Mouse (Mus musculus) lung, adult 2 months (tissue): ENCODE data around the gene Cela1.

Experiments used
- CTCF ChIP-seq: fragments of 200-500 bp; IDR thresholded peaks from 2 replicates; pipeline ENCODE4 v1.5.1; 2011; ENCODE audit warnings: mild to moderate bottlenecking, low read length, control low read depth; ENCODE audit not compliant: insufficient read depth
- POLR2A ChIP-seq: fragments of 200-500 bp; IDR thresholded peaks from 2 replicates; pipeline ENCODE4 v1.6.1; 2011; ENCODE audit warnings: low read depth, mild to moderate bottlenecking, control low read depth, low read length, borderline replicate concordance; ENCODE audit errors: extremely low read depth

GRCm38 (mm10) chr15:100669337-100669736, 18.4 kb downstream of the Cela1 start, which contains the start of gene Bin2:
- TF ChIP-seq POLR2A (peak; percentile 45; the same call in 1 of the 2 replicates), CTCF (no peak)
